Mouse (Mus musculus) heart, postnatal 0 days (tissue): ENCODE data around the gene Klrb1c. TPM values are rescaled to one million over a fixed set of nuclear protein-coding genes. Genes with fewer than 3 reads are reported as not detected.
"Not testable (repeated sequence)": the region's sequence is repeated elsewhere in the genome, so short reads cannot be mapped to it uniquely, and the experiment has no call there.

Experiments used
- ATAC-seq: fragments of 200-750 bp; cut with Nextera tagmentation; 2 replicates; pipeline ENCODE4 v1.8.0; 2017; ENCODE audit warnings: low read depth, moderate number of reproducible peaks, moderate library complexity; ENCODE audit not compliant: insufficient read depth
- DNase-seq: peaks from one replicate; pipeline ENCODE4 v3.0.0-alpha.2; 2016; ENCODE audit warnings: low spot score
- H3K27ac ChIP-seq: fragments of 300-500 bp; sonication (generic); 2 replicates; pipeline ENCODE4 v1.5.1; 2014; ENCODE audit warnings: low read depth, mild to moderate bottlenecking
- H3K27me3 ChIP-seq: fragments of 300-500 bp; sonication (generic); 2 replicates; pipeline ENCODE4 v1.6.1; 2014; ENCODE audit warnings: low read length, mixed read lengths; ENCODE audit not compliant: control insufficient read depth, insufficient read depth
- H3K36me3 ChIP-seq: fragments of 300-500 bp; sonication (generic); replicated peaks from 2 replicates; pipeline ENCODE4 v1.6.1; 2014; ENCODE audit warnings: low read length, mixed read lengths; ENCODE audit not compliant: control insufficient read depth, insufficient read depth
- H3K4me1 ChIP-seq: fragments of 300-500 bp; sonication (generic); 2 replicates; pipeline ENCODE4 v1.6.1; 2014; ENCODE audit warnings: antibody characterized with exemption; ENCODE audit not compliant: control insufficient read depth, insufficient read depth
- H3K4me2 ChIP-seq: fragments of 300-500 bp; sonication (generic); 2 replicates; pipeline ENCODE4 v1.6.1; 2014; ENCODE audit warnings: low read depth, mild to moderate bottlenecking, low read length, moderate library complexity
- H3K4me3 ChIP-seq: fragments of 300-500 bp; sonication (generic); 2 replicates; pipeline ENCODE4 v1.5.1; 2014; ENCODE audit warnings: low read depth, low read length
- H3K9ac ChIP-seq: fragments of 300-500 bp; sonication (generic); replicated peaks from 2 replicates; pipeline ENCODE4 v1.6.1; 2014; ENCODE audit warnings: low read depth, low read length, mixed read lengths
- H3K9me3 ChIP-seq: fragments of 300-500 bp; sonication (generic); replicated peaks from 2 replicates; pipeline ENCODE4 v1.6.1; 2016; ENCODE audit warnings: low read length; ENCODE audit not compliant: control insufficient read depth
- CTCF ChIP-seq: IDR thresholded peaks from 2 replicates; pipeline ENCODE4 v1.5.1; 2016; ENCODE audit warnings: antibody characterized with exemption, control low read depth, low read depth
- EP300 ChIP-seq: IDR thresholded peaks from 2 replicates; pipeline ENCODE4 v1.6.1; 2016; ENCODE audit warnings: antibody characterized with exemption, low read depth
- WGBS: fragments of 180-500 bp; shearing (Covaris S2); extraction: QIAGEN DNeasy Blood & Tissue Kit; methylation state at CpG from one replicate; pipeline ENCODE4 v1.1.7; 2014; 5-methylcytosine and 5-hydroxymethylcytosine counted together
- polyA plus RNA-seq: library from polyadenylated mRNA; unstranded; fragments of >200 nt; fragmentation: Nextera tagmentation; extraction: Ambion mirVana; gene quantifications from 2 replicates; pipeline ENCODE4 v1.2.1, GENCODE M21; 2015
- total RNA-seq: library from RNA; depleted of rRNA; stranded (reverse); fragments of >200 nt; gene quantifications from 2 replicates; pipeline ENCODE4 v1.2.3, GENCODE M21; 2014; ENCODE audit warnings: low replicate concordance

The Klrb1c gene
- total and polyA plus RNA-seq, 2 experiments from 2014 or later: not detected

- Histone ChIP-seq H3K9ac (no peak overlapping the region; the same call in 1 of the 2 replicates), H3K9me3 (no peaks in the 10 kb centered on the region), H3K4me1 (no peaks in the 10 kb centered on the region), H3K4me3 (peak overlapping the region; percentile 41), H3K27me3 (no peaks in the 10 kb centered on the region), H3K27ac (no peak overlapping the region), H3K4me2 (peak overlapping the region; percentile 58), H3K36me3 (no peaks in the 10 kb centered on the region)
- TF ChIP-seq CTCF (peak; percentile 74), EP300 (no peak)
- DNase-seq (peak; percentile 99), ATAC-seq (peak; percentile 94)
- 1% methylated on average over 30 of the region's 30 CpGs for whole genome bisulfite sequencing
Observed at GRCm38 (mm10) chr6:128763736-128764523, 25.1 kb downstream of the Klrb1c start.

GRCm38 (mm10) chr6:128762892-128763670 is 25.9 kb downstream of the Klrb1c start:
- not testable (repeated sequence) for H3K9me3 ChIP-seq, DNase-seq, H3K4me1 ChIP-seq, H3K27me3 ChIP-seq, H3K9ac ChIP-seq, H3K36me3 ChIP-seq, H3K27ac ChIP-seq, ATAC-seq
- Histone ChIP-seq H3K4me2 (peak overlapping the region; percentile 58), H3K4me3 (peak overlapping the region; percentile 41; the same call in 1 of the 2 replicates)
- 79% methylated on average over 9 of the region's 10 CpGs for WGBS

- H3K27me3 ChIP-seq: no peaks in the 10 kb centered on the region
Observed at GRCm38 (mm10) chr6:128761144-128761540, 27.9 kb downstream of the Klrb1c start.

GRCm38 (mm10) chr6:128760416-128761143 is 28.4 kb downstream of the Klrb1c start:
- peak; percentile 63 for ATAC-seq
- not testable (repeated sequence) for H3K9me3 ChIP-seq, H3K27me3 ChIP-seq, H3K4me1 ChIP-seq, H3K36me3 ChIP-seq
- Histone ChIP-seq H3K4me2 (peak overlapping the region; percentile 58), H3K9ac (peak overlapping the region; percentile 62), H3K4me3 (peak overlapping the region; percentile 67), H3K27ac (peak overlapping the region; percentile 76)
- under 1% methylated on average over 44 of the region's 44 CpGs for WGBS
- peak; percentile 53 for DNase-seq
- peak; percentile 74 for TF ChIP-seq CTCF

More at GRCm38 (mm10) chr6:128761144-128761540, 27.9 kb downstream of the Klrb1c start:
- 48% methylated on average over 5 of the region's 5 CpGs for WGBS
- no peak for DNase-seq
- no peaks in the 10 kb centered on the region for H3K4me1 ChIP-seq
- H3K9me3 ChIP-seq: no peaks in the 10 kb centered on the region
- peak overlapping the region; percentile 42 for H3K4me2 ChIP-seq
- H3K4me3 ChIP-seq: peak overlapping the region; percentile 67
- no peak overlapping the region for H3K27ac ChIP-seq
- no peaks in the 10 kb centered on the region for H3K36me3 ChIP-seq
- ATAC-seq: no peak
- no peak for TF ChIP-seq CTCF
- TF ChIP-seq EP300: no peak
- no peak overlapping the region for H3K9ac ChIP-seq

GRCm38 (mm10) chr6:128760016-128760415 is 29.0 kb downstream of the Klrb1c start:
- ATAC-seq: peak; percentile 29
- DNase-seq: peak; percentile 57
- Histone ChIP-seq H3K9ac (peak overlapping the region; percentile 62), H3K27ac (peak overlapping the region; percentile 76), H3K4me2 (peak overlapping the region; percentile 58), H3K4me3 (peak overlapping the region; percentile 67)
- not testable (repeated sequence) for H3K9me3 ChIP-seq, H3K4me1 ChIP-seq, H3K36me3 ChIP-seq, H3K27me3 ChIP-seq
- WGBS: under 1% methylated on average over 22 of the region's 22 CpGs
